Mouse (Mus musculus) hindbrain, embryonic 12.5 days (tissue): Measurements from ENCODE around the gene Uggt1. TPM values are rescaled to one million over a fixed set of nuclear protein-coding genes. Genes with fewer than 3 reads are reported as not detected.

Experiments
- ATAC-seq: fragments of 200-750 bp; cut with Nextera tagmentation; 2 replicates; pipeline ENCODE4 v1.8.0; 2017; ENCODE audit warnings: moderate TSS enrichment; ENCODE audit not compliant: low FRiP score
- H3K27ac ChIP-seq: fragments of 300-500 bp; sonication (generic); 2 replicates; pipeline ENCODE4 v1.5.1; 2016; ENCODE audit warnings: mild to moderate bottlenecking
- H3K27me3 ChIP-seq: fragments of 300-500 bp; sonication (generic); 2 replicates; pipeline ENCODE4 v1.6.1; 2016; ENCODE audit warnings: mild to moderate bottlenecking
- H3K36me3 ChIP-seq: fragments of 300-500 bp; sonication (generic); 2 replicates; pipeline ENCODE4 v1.6.1; 2016; ENCODE audit warnings: mild to moderate bottlenecking
- H3K4me1 ChIP-seq: fragments of 300-500 bp; sonication (generic); 2 replicates; pipeline ENCODE4 v1.6.1; 2016
- H3K4me2 ChIP-seq: fragments of 300-500 bp; sonication (generic); replicated peaks from 2 replicates; pipeline ENCODE4 v1.6.1; 2016; ENCODE audit warnings: mild to moderate bottlenecking
- H3K4me3 ChIP-seq: fragments of 300-500 bp; sonication (generic); 2 replicates; pipeline ENCODE4 v1.5.1; 2016; ENCODE audit warnings: mild to moderate bottlenecking
- H3K9ac ChIP-seq: fragments of 300-500 bp; sonication (generic); 2 replicates; pipeline ENCODE4 v1.6.1; 2016; ENCODE audit warnings: mild to moderate bottlenecking, moderate library complexity
- H3K9me3 ChIP-seq: fragments of 300-500 bp; sonication (generic); replicated peaks from 2 replicates; pipeline ENCODE4 v1.6.1; 2016; ENCODE audit warnings: mild to moderate bottlenecking
- WGBS: fragments of 180-500 bp; shearing (Covaris S2); methylation state at CpG from one replicate; pipeline ENCODE4 v1.1.7; 2016; 5-methylcytosine and 5-hydroxymethylcytosine counted together
- polyA plus RNA-seq: library from polyadenylated mRNA; unstranded; fragments of >200 nt; fragmentation: Nextera tagmentation; extraction: Ambion mirVana; gene quantifications from 2 replicates; pipeline ENCODE4 v1.2.1, GENCODE M21; 2016

Gene Uggt1
- polyA plus RNA-seq, 1 experiment from 2014 or later = 61.0 TPM

GRCm38 (mm10) chr1:36254635-36255360 lies 10.3 kb upstream of the Uggt1 start:
- Histone ChIP-seq H3K4me2 (peak overlapping the region; percentile 36), H3K27ac (no peak overlapping the region), H3K4me1 (peaks cover 7% of the 10 kb centered on the region), H3K4me3 (no peak overlapping the region), H3K9ac (no peak overlapping the region), H3K36me3 (no peaks in the 10 kb centered on the region), H3K9me3 (0 out of 2 replicates have a peak, but pooled peaks cover 6% of the 10 kb centered on the region), H3K27me3 (peaks cover 23% of the 10 kb centered on the region; the same call in 1 of the 2 replicates)
- WGBS = 7% methylated on average over 25 of the region's 25 CpGs
- no peak for ATAC-seq

GRCm38 (mm10) chr1:36252791-36253190 lies 8.3 kb upstream of the Uggt1 start:
- Histone ChIP-seq H3K27ac (no peak overlapping the region), H3K9me3 (0 out of 2 replicates have a peak, but pooled peaks cover 6% of the 10 kb centered on the region), H3K36me3 (no peaks in the 10 kb centered on the region), H3K4me2 (no peak overlapping the region), H3K4me1 (peaks cover 7% of the 10 kb centered on the region), H3K27me3 (peaks cover 23% of the 10 kb centered on the region; the same call in 1 of the 2 replicates), H3K9ac (no peak overlapping the region), H3K4me3 (no peak overlapping the region)
- ATAC-seq = peak; percentile 53; the same call in 1 of the 2 replicates
- 9% methylated on average over 6 of the region's 6 CpGs for WGBS

GRCm38 (mm10) chr1:36251426-36251825 lies 6.9 kb upstream of the Uggt1 start:
- 0 out of 2 replicates have a peak overlapping the region, but pooled peaks have one; percentile 2 for H3K4me2 ChIP-seq
- H3K9me3 ChIP-seq = 0 out of 2 replicates have a peak, but pooled peaks cover 2% of the 10 kb centered on the region
- H3K27ac ChIP-seq = no peak overlapping the region
- H3K27me3 ChIP-seq = peaks cover 18% of the 10 kb centered on the region; the same call in 1 of the 2 replicates
- H3K4me3 ChIP-seq = no peak overlapping the region
- WGBS = 3% methylated on average over 9 of the region's 9 CpGs
- peak; percentile 36; the same call in 1 of the 2 replicates for ATAC-seq
- no peak overlapping the region for H3K9ac ChIP-seq
- H3K36me3 ChIP-seq = no peaks in the 10 kb centered on the region
- H3K4me1 ChIP-seq = peaks cover 11% of the 10 kb centered on the region

- H3K9me3 ChIP-seq = no peaks in the 10 kb centered on the region
- no peak overlapping the region for H3K27ac ChIP-seq
- H3K4me3 ChIP-seq = no peak overlapping the region
- peaks cover 29% of the 10 kb centered on the region for H3K4me1 ChIP-seq
- no peak for ATAC-seq
- 47% methylated on average over 6 of the region's 6 CpGs for whole genome bisulfite sequencing
- no peak overlapping the region for H3K4me2 ChIP-seq
- H3K36me3 ChIP-seq = no peaks in the 10 kb centered on the region
- no peaks in the 10 kb centered on the region for H3K27me3 ChIP-seq
- no peak overlapping the region for H3K9ac ChIP-seq
Measured at GRCm38 (mm10) chr1:36246688-36247087, 2.2 kb upstream of the Uggt1 start.

- H3K9me3 ChIP-seq = no peaks in the 10 kb centered on the region
- H3K36me3 ChIP-seq = no peaks in the 10 kb centered on the region
- H3K4me2 ChIP-seq = peak overlapping the region; percentile 86; the same call in 1 of the 2 replicates
- ATAC-seq = no peak
- H3K27me3 ChIP-seq = no peaks in the 10 kb centered on the region
- no peak overlapping the region for H3K4me3 ChIP-seq
- H3K4me1 ChIP-seq = peaks cover 26% of the 10 kb centered on the region
- no peak overlapping the region for H3K9ac ChIP-seq
- WGBS = 90% methylated on average over 4 of the region's 4 CpGs
- no peak overlapping the region for H3K27ac ChIP-seq
Measured at GRCm38 (mm10) chr1:36244828-36245215, 302 bp upstream of the Uggt1 start.

DNA sequence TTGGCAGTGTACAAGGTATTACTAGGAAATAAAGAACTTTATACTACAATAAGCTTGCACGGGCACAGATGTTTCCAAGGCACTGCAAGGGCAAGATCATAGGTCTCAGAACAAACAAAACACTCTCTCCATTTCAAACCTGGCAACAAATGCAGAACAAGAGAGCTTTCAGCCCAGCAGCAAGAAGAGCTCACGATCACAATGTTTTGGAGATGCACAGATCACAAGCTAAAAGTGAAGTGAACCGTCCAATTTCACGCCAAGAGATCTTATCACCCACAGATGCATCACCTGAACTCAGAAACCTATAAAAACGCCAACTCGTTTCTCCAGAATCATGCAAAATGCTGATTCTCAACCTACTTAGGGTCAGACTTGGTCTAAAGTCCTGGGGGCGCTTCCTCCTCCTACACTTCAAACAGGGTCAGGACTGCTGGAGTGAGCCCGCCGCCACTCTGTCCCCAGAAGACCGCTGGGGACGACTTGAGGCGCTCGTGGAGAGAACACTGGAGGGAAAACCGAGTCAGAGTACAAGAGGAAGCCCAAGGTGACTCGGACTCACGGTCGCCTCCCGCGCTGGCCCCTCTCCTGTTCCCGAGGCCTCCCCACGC lies 968 bp downstream of the Uggt1 start:
- Histone ChIP-seq H3K4me3 (peak overlapping the region; percentile 95), H3K36me3 (no peaks in the 10 kb centered on the region), H3K9ac (peak overlapping the region; percentile 89), H3K4me2 (peak overlapping the region; percentile 86), H3K4me1 (peaks cover 26% of the 10 kb centered on the region), H3K27me3 (no peaks in the 10 kb centered on the region), H3K9me3 (no peaks in the 10 kb centered on the region), H3K27ac (peak overlapping the region; percentile 92)
- peak; percentile 62 for ATAC-seq
- 3% methylated on average over 21 of the region's 21 CpGs for WGBS

GRCm38 (mm10) chr1:36241903-36242429 lies 2.6 kb downstream of the Uggt1 start:
- Histone ChIP-seq H3K4me3 (no peak overlapping the region), H3K4me1 (peaks cover 26% of the 10 kb centered on the region), H3K36me3 (no peaks in the 10 kb centered on the region), H3K9ac (peak overlapping the region; percentile 27), H3K27ac (no peak overlapping the region), H3K4me2 (no peak overlapping the region), H3K9me3 (no peaks in the 10 kb centered on the region), H3K27me3 (no peaks in the 10 kb centered on the region)
- no peak for ATAC-seq
- 83% methylated on average over 15 of the region's 15 CpGs for WGBS

DNA sequence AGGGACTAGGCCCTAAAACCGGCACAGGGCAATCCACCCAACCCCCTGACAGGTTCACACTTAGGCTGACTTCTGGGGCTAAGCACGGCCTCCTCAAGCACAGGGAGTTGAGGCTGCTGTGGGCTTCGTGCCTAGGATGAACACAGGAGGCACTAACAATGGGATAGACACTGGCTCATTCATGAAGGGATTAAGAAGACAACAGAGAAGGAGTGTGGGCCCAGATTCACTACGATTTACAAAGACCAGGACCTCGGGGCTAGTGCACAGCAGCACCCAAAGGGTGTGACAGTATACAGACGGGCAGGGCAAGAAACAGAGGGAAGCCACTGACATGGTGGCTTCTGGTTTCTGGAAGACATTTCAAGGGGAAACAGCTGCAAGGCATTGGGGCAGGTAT lies 4.3 kb downstream of the Uggt1 start:
- no peaks in the 10 kb centered on the region for H3K36me3 ChIP-seq
- no peaks in the 10 kb centered on the region for H3K27me3 ChIP-seq
- no peaks in the 10 kb centered on the region for H3K9me3 ChIP-seq
- WGBS = 67% methylated on average over 6 of the region's 6 CpGs
- no peak overlapping the region for H3K27ac ChIP-seq
- no peak overlapping the region for H3K9ac ChIP-seq
- no peak for ATAC-seq
- no peak overlapping the region for H3K4me3 ChIP-seq
- H3K4me2 ChIP-seq = no peak overlapping the region
- peaks cover 22% of the 10 kb centered on the region for H3K4me1 ChIP-seq

DNA sequence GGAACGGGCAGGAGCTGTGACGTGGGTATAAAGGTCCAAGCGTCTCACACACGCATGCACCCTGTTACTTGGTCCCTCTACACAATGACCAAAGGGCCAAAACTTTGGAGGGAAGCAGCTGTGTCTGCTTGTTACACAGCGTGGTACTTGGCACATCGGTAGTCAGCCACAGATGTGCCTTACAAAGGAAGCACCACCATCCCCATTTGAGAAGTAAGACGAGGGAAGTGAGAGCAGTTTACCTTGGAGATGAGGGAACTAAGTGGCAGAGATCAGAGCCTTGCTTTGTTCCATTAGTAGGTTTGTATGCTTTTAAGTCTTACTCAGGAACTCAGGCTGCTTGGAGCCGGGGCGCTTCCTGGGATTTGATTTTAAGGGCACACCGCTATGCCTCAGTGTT lies 5.1 kb downstream of the Uggt1 start:
- H3K4me2 ChIP-seq = no peak overlapping the region
- H3K36me3 ChIP-seq = peaks cover 5% of the 10 kb centered on the region; the same call in 1 of the 2 replicates
- H3K27ac ChIP-seq = no peak overlapping the region
- H3K4me1 ChIP-seq = peaks cover 22% of the 10 kb centered on the region
- no peaks in the 10 kb centered on the region for H3K27me3 ChIP-seq
- no peak for ATAC-seq
- H3K9me3 ChIP-seq = no peaks in the 10 kb centered on the region
- H3K9ac ChIP-seq = no peak overlapping the region
- no peak overlapping the region for H3K4me3 ChIP-seq
- 91% methylated on average over 10 of the region's 10 CpGs for WGBS

GRCm38 (mm10) chr1:36235855-36236254 lies 8.7 kb downstream of the Uggt1 start:
- no peaks in the 10 kb centered on the region for H3K4me1 ChIP-seq
- H3K9me3 ChIP-seq = no peaks in the 10 kb centered on the region
- WGBS = 92% methylated on average over 2 of the region's 2 CpGs
- H3K4me2 ChIP-seq = no peak overlapping the region
- no peak overlapping the region for H3K9ac ChIP-seq
- no peak overlapping the region for H3K4me3 ChIP-seq
- no peak overlapping the region for H3K27ac ChIP-seq
- no peaks in the 10 kb centered on the region for H3K27me3 ChIP-seq
- peaks cover 22% of the 10 kb centered on the region for H3K36me3 ChIP-seq
- ATAC-seq = no peak

- ATAC-seq = no peak
- WGBS = 88% methylated on average over 9 of the region's 9 CpGs
- Histone ChIP-seq H3K9me3 (no peaks in the 10 kb centered on the region), H3K4me1 (no peaks in the 10 kb centered on the region), H3K4me3 (no peak overlapping the region), H3K4me2 (no peak overlapping the region), H3K36me3 (peaks cover 26% of the 10 kb centered on the region), H3K27ac (no peak overlapping the region), H3K27me3 (no peaks in the 10 kb centered on the region), H3K9ac (no peak overlapping the region)
Measured at GRCm38 (mm10) chr1:36235057-36235639, 9.4 kb downstream of the Uggt1 start.

DNA sequence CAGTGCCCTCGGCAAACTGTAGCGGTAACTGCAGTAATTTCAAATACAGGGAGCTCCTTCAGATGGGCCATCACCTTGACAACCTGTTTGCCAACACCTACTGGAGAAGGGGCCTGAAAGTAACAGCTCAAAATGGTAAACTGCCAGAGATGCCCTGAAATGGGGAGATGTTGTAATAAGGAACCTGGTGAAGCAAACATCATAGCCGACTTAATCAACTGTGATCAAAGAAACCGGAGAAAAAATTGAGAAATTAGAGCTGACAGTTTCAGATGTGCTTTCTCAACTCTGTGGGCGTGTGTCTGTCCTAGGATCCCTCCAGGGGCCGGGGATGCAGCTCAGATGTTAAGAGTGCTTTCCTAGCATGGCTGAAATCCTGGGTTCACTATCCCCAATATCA lies 11.3 kb downstream of the Uggt1 start:
- ATAC-seq = no peak
- WGBS = 89% methylated on average over 6 of the region's 6 CpGs
- no peak overlapping the region for H3K4me2 ChIP-seq
- no peaks in the 10 kb centered on the region for H3K27me3 ChIP-seq
- H3K36me3 ChIP-seq = peaks cover 36% of the 10 kb centered on the region
- no peaks in the 10 kb centered on the region for H3K4me1 ChIP-seq
- H3K9me3 ChIP-seq = no peaks in the 10 kb centered on the region
- no peak overlapping the region for H3K4me3 ChIP-seq
- no peak overlapping the region for H3K9ac ChIP-seq
- H3K27ac ChIP-seq = no peak overlapping the region
